Mouse (Mus musculus) T-cell, adult 2 months (primary cell): Measurements from ENCODE around the gene Tnfsf13.
"Not testable (repeated sequence)": the region's sequence is repeated elsewhere in the genome, so short reads cannot be mapped to it uniquely, and the experiment has no call there.

Experiments used
- DNase-seq: peaks from one replicate; pipeline ENCODE4 v3.0.0; 2022; ENCODE audit warnings: low spot score

The Tnfsf13 gene

GRCm38 (mm10) chr11:69685526-69686148 lies at the start of gene Tnfsf13:
Tnfsf13 (minus strand) TSS chr11:69685784.
- no peak for DNase-seq

- not testable (repeated sequence) for DNase-seq
Observed at GRCm38 (mm10) chr11:69731408-69731807, 45.8 kb upstream of the Tnfsf13 start.

- DNase-seq: peak; percentile 64
Observed at GRCm38 (mm10) chr11:69729063-69729462, 43.5 kb upstream of the Tnfsf13 start.

- DNase-seq: no peak
Observed at GRCm38 (mm10) chr11:69725951-69726350, 40.4 kb upstream of the Tnfsf13 start.

GRCm38 (mm10) chr11:69723074-69723473 lies 37.5 kb upstream of the Tnfsf13 start:
- no peak for DNase-seq

- no peak for DNase-seq
Observed at GRCm38 (mm10) chr11:69720852-69721251, 35.3 kb upstream of the Tnfsf13 start.

- DNase-seq: no peak
Observed at GRCm38 (mm10) chr11:69719423-69719822, 33.8 kb upstream of the Tnfsf13 start.

GRCm38 (mm10) chr11:69718661-69719060 lies 33.1 kb upstream of the Tnfsf13 start:
- no peak for DNase-seq

- no peak for DNase-seq
Observed at GRCm38 (mm10) chr11:69716953-69717352, 31.4 kb upstream of the Tnfsf13 start.

- DNase-seq: no peak
Observed at GRCm38 (mm10) chr11:69715929-69716328, 30.3 kb upstream of the Tnfsf13 start.

GRCm38 (mm10) chr11:69715482-69715881 lies 29.9 kb upstream of the Tnfsf13 start:
- no peak for DNase-seq

GRCm38 (mm10) chr11:69714636-69715329 lies 29.2 kb upstream of the Tnfsf13 start:
- DNase-seq: no peak

GRCm38 (mm10) chr11:69712954-69713672 lies 27.5 kb upstream of the Tnfsf13 start:
- DNase-seq: no peak

GRCm38 (mm10) chr11:69711082-69711481 lies 25.5 kb upstream of the Tnfsf13 start:
- DNase-seq: no peak

GRCm38 (mm10) chr11:69710470-69710869 lies 24.9 kb upstream of the Tnfsf13 start:
- DNase-seq: no peak

- DNase-seq: no peak
Observed at GRCm38 (mm10) chr11:69709554-69710446, 24.2 kb upstream of the Tnfsf13 start.

GRCm38 (mm10) chr11:69708614-69709265 lies 23.2 kb upstream of the Tnfsf13 start:
- DNase-seq: no peak

- no peak for DNase-seq
Observed at GRCm38 (mm10) chr11:69707873-69708381, 22.3 kb upstream of the Tnfsf13 start.

- no peak for DNase-seq
Observed at GRCm38 (mm10) chr11:69707480-69707847, 21.9 kb upstream of the Tnfsf13 start.

- DNase-seq: no peak
Observed at GRCm38 (mm10) chr11:69706775-69707479, 21.3 kb upstream of the Tnfsf13 start.

GRCm38 (mm10) chr11:69704613-69705010 lies 19.0 kb upstream of the Tnfsf13 start:
- no peak for DNase-seq
